In the genomic region with DNA sequence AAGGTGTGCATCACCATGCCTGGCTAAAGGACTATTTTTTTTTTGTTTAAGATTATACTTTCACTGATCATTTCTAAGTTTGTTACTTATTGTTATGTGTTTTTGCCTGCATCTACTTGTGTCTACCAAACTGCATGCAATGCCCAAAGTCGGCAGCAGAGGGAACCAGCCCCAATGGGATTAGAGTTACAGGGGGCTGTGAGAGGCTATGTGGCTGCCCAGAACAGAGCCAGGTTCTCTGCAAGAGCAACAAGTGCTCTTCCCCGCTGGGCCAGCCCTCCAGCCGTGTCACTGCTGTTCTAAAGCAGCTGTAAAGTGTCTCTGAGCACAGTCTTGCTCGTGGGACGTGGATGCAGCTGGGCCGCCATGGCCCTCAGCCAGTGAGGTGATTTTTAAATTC, we compare ENCODE assay signal across 9 mouse cellular contexts. TPM values are rescaled to one million over a fixed set of nuclear protein-coding genes. Genes with fewer than 3 reads are reported as not detected.
DNase-seq lines count a peak whose midpoint lies in the region; ATAC-seq lines count a peak whose summit lies in the region.
"Had no signal": no experiment of that assay in that cellular context is flagged by ENCODE, and none has a peak within 500 bp of the region (broad histone marks: within the 10 kb centered on the region; RNA-seq: fewer than 3 reads in every experiment).

No protein-coding gene starts in this region.

- no peaks in the 10 kb centered on the region for H3K9me3 ChIP-seq in kidney, embryonic 15.5 days (replicated peaks)
- H3K9me3 ChIP-seq in embryonic facial prominence, embryonic 14.5 days (ENCODE audit: control insufficient read depth, low read length): no peaks in the 10 kb centered on the region
- H3K9me3 ChIP-seq: limb, embryonic 12.5 days had no signal

- no peak overlapping the region for H3K4me3 ChIP-seq in kidney, embryonic 15.5 days (replicated peaks)
- no peak overlapping the region for H3K4me3 ChIP-seq in embryonic facial prominence, embryonic 14.5 days (ENCODE audit: low read depth, low read length)
- H3K4me3 ChIP-seq: limb, embryonic 12.5 days had no signal

- peaks cover 22% of the 10 kb centered on the region for H3K4me1 ChIP-seq in kidney, embryonic 15.5 days
- peaks cover 4% of the 10 kb centered on the region; the same call in 1 of the 2 replicates for H3K4me1 ChIP-seq in embryonic facial prominence, embryonic 14.5 days (ENCODE audit: control insufficient read depth, insufficient read depth, low read length)

- no peak; the same call in 1 of the 2 replicates for ATAC-seq in kidney, embryonic 15.5 days (replicated peaks; ENCODE audit: low FRiP score)
- peak; percentile 77 for ATAC-seq in CD4-positive, CD25-positive, alpha-beta regulatory T cell, adult 4 months
- no peak for ATAC-seq in embryonic facial prominence, embryonic 14.5 days (ENCODE audit: low read depth)

- H3K36me3 ChIP-seq in kidney, embryonic 15.5 days: no peaks in the 10 kb centered on the region
- H3K36me3 ChIP-seq in embryonic facial prominence, embryonic 14.5 days (ENCODE audit: control insufficient read depth, insufficient read depth, low read length): no peaks in the 10 kb centered on the region
- H3K36me3 ChIP-seq: limb, embryonic 12.5 days had no signal

- no peak overlapping the region for H3K27ac ChIP-seq in kidney, embryonic 15.5 days
- no peak overlapping the region for H3K27ac ChIP-seq in embryonic facial prominence, embryonic 14.5 days (replicated peaks; ENCODE audit: low read depth, low read length)
- H3K27ac ChIP-seq: limb, embryonic 12.5 days had no signal

- WGBS in kidney, embryonic 15.5 days: 22% methylated on average over 6 of the region's 6 CpGs
- WGBS in embryonic facial prominence, embryonic 14.5 days: 39% methylated on average over 6 of the region's 6 CpGs

- H3K4me2 ChIP-seq in kidney, embryonic 15.5 days: no peak overlapping the region
- H3K4me2 ChIP-seq in embryonic facial prominence, embryonic 14.5 days (ENCODE audit: low read depth, low read length): no peak overlapping the region
- H3K4me2 ChIP-seq: limb, embryonic 12.5 days had no signal

- H3K9ac ChIP-seq in kidney, embryonic 15.5 days: no peak overlapping the region
- no peak overlapping the region for H3K9ac ChIP-seq in embryonic facial prominence, embryonic 14.5 days (ENCODE audit: low read depth, low read length)
- H3K9ac ChIP-seq: limb, embryonic 12.5 days had no signal

- DNase-seq in kidney, adult 11 months: peak; percentile 22
- DNase-seq in adrenal gland, adult 2 months: peak; percentile 37
- peak; percentile 51 for DNase-seq in embryonic facial prominence, embryonic 14.5 days (ENCODE audit: low spot score)
- DNase-seq in kidney, postnatal 25 days: peak; percentile 61 to 80
- DNase-seq in naive thymus-derived CD4-positive, alpha-beta T cell, adult 2 months (ENCODE audit: low read depth): peak; percentile 76
- peak; percentile 24 for DNase-seq in yolk sac, embryonic 10.5 days (ENCODE audit: low spot score)

- H3K27me3 ChIP-seq in kidney, embryonic 15.5 days: peaks cover 25% of the 10 kb centered on the region
- H3K27me3 ChIP-seq in embryonic facial prominence, embryonic 14.5 days (replicated peaks; ENCODE audit: control insufficient read depth, insufficient read depth, low read length): no peaks in the 10 kb centered on the region
- H3K27me3 ChIP-seq: limb, embryonic 12.5 days had no signal

RNA-seq across cellular contexts. Expression of a gene that starts 31.1 kb away (rescaled TPM):
- 0.46 and 0.78 TPM in 2 replicates for polyA plus RNA-seq in kidney, embryonic 15.5 days (2015; fragmentation: Nextera tagmentation; extraction: Ambion mirVana)
- polyA plus RNA-seq in CD4-positive, CD25-positive, alpha-beta regulatory T cell, adult 4 months (2017; shearing (Covaris generic)): under 1 TPM; 0.24 to 0.41 TPM
- total RNA-seq in adrenal gland, adult 2 months (2021): under 1 TPM; 0.61 to 0.79 TPM
- 0.02 and 0.18 TPM in 2 replicates for polyA plus RNA-seq in adrenal gland, adult 2 months (2012; rRNA removed)
- polyA plus RNA-seq in embryonic facial prominence, embryonic 14.5 days (2014; fragmentation: Nextera tagmentation; extraction: Ambion mirVana): 0.58 and 0.95 TPM in 2 replicates

RNA-seq across cellular contexts. Expression of a gene that starts 31.3 kb away (rescaled TPM):
- 38.5 and 41.2 TPM in 2 replicates for polyA plus RNA-seq in kidney, embryonic 15.5 days (2015; fragmentation: Nextera tagmentation; extraction: Ambion mirVana)
- polyA plus RNA-seq in CD4-positive, CD25-positive, alpha-beta regulatory T cell, adult 4 months (2017; shearing (Covaris generic)): 10 to 100 TPM; 26.5 to 31.1 TPM
- 100 to 1,000 TPM in 1 of 2 experiments, 10 to 100 TPM in 1; 98.4 to 171 TPM for total RNA-seq in adrenal gland, adult 2 months (2021)
- 9.0 and 9.4 TPM in 2 replicates for polyA plus RNA-seq in adrenal gland, adult 2 months (2012; rRNA removed)
- 28.4 and 29.6 TPM in 2 replicates for polyA plus RNA-seq in embryonic facial prominence, embryonic 14.5 days (2014; fragmentation: Nextera tagmentation; extraction: Ambion mirVana)

Comparison
In these comparisons a context has a peak if more than half of its experiments do, and no peak if none do; other contexts are left out.
1. DNase-seq: peak in every context shown above with its lines; median percentile 76 in naive thymus-derived CD4-positive, alpha-beta T cell, adult 2 months; 70 in kidney, postnatal 25 days; 51 in embryonic facial prominence, embryonic 14.5 days; 37 in adrenal gland, adult 2 months; 24 in yolk sac, embryonic 10.5 days; 22 in kidney, adult 11 months.